Mouse (Mus musculus) kidney, embryonic 14.5 days (tissue): ENCODE data around the gene Spon2. TPM values are rescaled to one million over a fixed set of nuclear protein-coding genes. Genes with fewer than 3 reads are reported as not detected.

Experiments
- ATAC-seq: fragments of 200-750 bp; cut with Nextera tagmentation; 2 replicates; pipeline ENCODE4 v1.8.0; 2017; ENCODE audit warnings: moderate number of reproducible peaks, mild to moderate bottlenecking, moderate TSS enrichment, moderate library complexity; ENCODE audit not compliant: low FRiP score, low TSS enrichment
- H3K27ac ChIP-seq: fragments of 300-500 bp; sonication (generic); 2 replicates; pipeline ENCODE4 v1.5.1; 2014; ENCODE audit warnings: low read depth, mild to moderate bottlenecking, low read length, moderate library complexity, mixed read lengths
- H3K27me3 ChIP-seq: fragments of 300-500 bp; sonication (generic); 2 replicates; pipeline ENCODE4 v1.6.1; 2014; ENCODE audit warnings: mild to moderate bottlenecking, low read length; ENCODE audit not compliant: control insufficient read depth, insufficient read depth
- H3K36me3 ChIP-seq: fragments of 300-500 bp; sonication (generic); 2 replicates; pipeline ENCODE4 v1.6.1; 2014; ENCODE audit warnings: low read length, mixed read lengths; ENCODE audit not compliant: control insufficient read depth, insufficient read depth
- H3K4me1 ChIP-seq: fragments of 300-500 bp; sonication (generic); 2 replicates; pipeline ENCODE4 v1.6.1; 2014; ENCODE audit warnings: low read length, mixed read lengths; ENCODE audit not compliant: control insufficient read depth, insufficient read depth
- H3K4me2 ChIP-seq: fragments of 300-500 bp; sonication (generic); replicated peaks from 2 replicates; pipeline ENCODE4 v1.6.1; 2014; ENCODE audit warnings: low read depth, mild to moderate bottlenecking, low read length
- H3K4me3 ChIP-seq: fragments of 300-500 bp; sonication (generic); 2 replicates; pipeline ENCODE4 v1.5.1; 2014; ENCODE audit warnings: mild to moderate bottlenecking, low read length
- H3K9ac ChIP-seq: fragments of 300-500 bp; sonication (generic); 2 replicates; pipeline ENCODE4 v1.6.1; 2014; ENCODE audit warnings: low read depth, mild to moderate bottlenecking, low read length, moderate library complexity
- H3K9me3 ChIP-seq: fragments of 300-500 bp; sonication (generic); 2 replicates; pipeline ENCODE4 v1.6.1; 2016; ENCODE audit warnings: low read length; ENCODE audit not compliant: control insufficient read depth
- WGBS: fragments of 180-500 bp; shearing (Covaris S2); extraction: QIAGEN DNeasy Blood & Tissue Kit; methylation state at CpG from one replicate; pipeline ENCODE4 v1.1.7; 2014; 5-methylcytosine and 5-hydroxymethylcytosine counted together
- polyA plus RNA-seq: library from polyadenylated mRNA; unstranded; fragments of >200 nt; fragmentation: Nextera tagmentation; extraction: Ambion mirVana; gene quantifications from 2 replicates; pipeline ENCODE4 v1.2.1, GENCODE M21; 2014

Spon2 gene
- polyA plus RNA-seq, 1 experiment from 2014 or later: 3.9 TPM

DNA sequence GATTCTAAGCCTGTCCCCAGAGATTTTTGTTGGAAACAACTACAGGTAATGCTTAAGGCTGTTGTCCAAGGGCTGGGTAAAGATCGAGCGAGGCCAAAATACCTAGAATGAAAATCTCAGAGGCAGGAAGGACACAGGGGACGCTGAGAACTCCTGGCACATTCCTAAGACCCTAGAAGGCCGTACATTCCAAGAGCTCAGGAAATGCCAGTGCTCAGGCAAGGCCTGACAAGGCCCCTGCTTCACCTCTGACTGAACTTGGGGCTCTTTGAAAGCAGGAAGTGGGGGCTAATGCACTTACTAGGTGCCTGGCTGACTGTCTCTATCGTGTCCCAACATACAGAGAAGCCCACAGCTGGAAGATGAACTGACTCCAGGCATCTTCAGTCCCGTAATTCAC lies 4.1 kb upstream of the Spon2 start:
- ATAC-seq: no peak
- Histone ChIP-seq H3K27ac (no peak overlapping the region), H3K4me3 (no peak overlapping the region), H3K9me3 (no peaks in the 10 kb centered on the region), H3K4me2 (no peak overlapping the region), H3K9ac (no peak overlapping the region), H3K4me1 (peaks cover 12% of the 10 kb centered on the region; the same call in 1 of the 2 replicates), H3K27me3 (no peaks in the 10 kb centered on the region), H3K36me3 (no peaks in the 10 kb centered on the region)
- WGBS: 39% methylated on average over 6 of the region's 6 CpGs

DNA sequence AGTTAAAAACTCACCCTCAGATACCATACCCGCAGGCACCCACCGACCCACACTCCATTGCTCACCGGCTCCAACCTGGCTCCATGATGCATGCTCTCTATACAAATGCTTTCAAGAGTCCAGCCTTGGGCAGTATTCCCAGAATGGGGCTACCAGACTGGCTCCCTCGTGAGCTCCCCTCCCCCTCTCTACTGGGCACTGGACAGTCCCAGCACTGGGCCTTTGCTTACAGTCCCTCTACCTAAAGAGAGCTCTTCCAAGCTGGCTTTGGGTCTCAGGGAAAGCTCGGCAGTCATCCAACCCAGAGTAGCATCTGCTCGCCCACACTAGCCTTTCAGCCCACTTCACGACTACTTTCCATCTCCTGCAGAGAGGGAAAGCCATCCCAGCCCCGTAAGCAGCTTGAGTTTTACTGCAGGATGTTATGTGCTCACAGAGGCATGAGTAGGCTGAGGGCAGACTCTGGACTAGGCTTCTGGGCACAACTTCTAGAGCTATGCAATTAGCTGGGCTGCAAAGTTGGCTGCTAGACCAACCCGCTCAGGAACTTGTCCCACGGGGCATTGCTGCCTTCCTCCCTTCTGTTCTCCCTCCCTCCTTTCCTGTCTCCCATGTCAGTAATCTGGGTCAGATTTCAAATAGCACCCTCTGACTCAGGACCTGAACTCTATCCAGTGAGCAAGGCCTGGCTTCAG lies 2.2 kb upstream of the Spon2 start:
- Histone ChIP-seq H3K9ac (0 out of 2 replicates have a peak overlapping the region, but pooled peaks have one; percentile 12), H3K36me3 (no peaks in the 10 kb centered on the region), H3K4me1 (peaks cover 12% of the 10 kb centered on the region; the same call in 1 of the 2 replicates), H3K27me3 (no peaks in the 10 kb centered on the region), H3K4me2 (no peak overlapping the region), H3K4me3 (no peak overlapping the region), H3K9me3 (no peaks in the 10 kb centered on the region), H3K27ac (no peak overlapping the region)
- ATAC-seq: no peak
- WGBS: 54% methylated on average over 10 of the region's 10 CpGs

DNA sequence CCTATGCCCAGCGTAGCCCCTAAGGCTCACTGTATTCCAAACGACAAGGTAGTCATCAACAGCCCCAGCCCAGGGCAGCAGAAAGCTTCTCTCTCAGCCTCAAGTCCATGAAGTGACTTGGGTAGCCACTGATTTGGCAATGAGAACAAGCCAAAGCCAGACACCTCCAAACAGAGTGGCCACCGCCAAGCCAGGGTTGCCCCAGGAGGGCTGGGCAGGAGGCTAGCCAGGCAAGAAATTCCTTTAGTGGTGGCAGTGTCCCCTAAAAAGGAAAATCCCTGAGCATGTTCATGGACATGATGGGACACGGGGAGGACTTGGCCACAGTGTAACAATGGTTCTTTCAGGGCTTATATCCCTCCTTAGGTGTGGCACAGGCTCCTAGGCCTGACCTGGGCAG lies 1.6 kb upstream of the Spon2 start:
- H3K4me3 ChIP-seq: no peak overlapping the region
- no peak overlapping the region for H3K9ac ChIP-seq
- no peaks in the 10 kb centered on the region for H3K36me3 ChIP-seq
- H3K27ac ChIP-seq: no peak overlapping the region
- peaks cover 12% of the 10 kb centered on the region; the same call in 1 of the 2 replicates for H3K4me1 ChIP-seq
- no peak overlapping the region for H3K4me2 ChIP-seq
- H3K27me3 ChIP-seq: no peaks in the 10 kb centered on the region
- 92% methylated on average over 4 of the region's 4 CpGs for WGBS
- no peaks in the 10 kb centered on the region for H3K9me3 ChIP-seq
- no peak for ATAC-seq

DNA sequence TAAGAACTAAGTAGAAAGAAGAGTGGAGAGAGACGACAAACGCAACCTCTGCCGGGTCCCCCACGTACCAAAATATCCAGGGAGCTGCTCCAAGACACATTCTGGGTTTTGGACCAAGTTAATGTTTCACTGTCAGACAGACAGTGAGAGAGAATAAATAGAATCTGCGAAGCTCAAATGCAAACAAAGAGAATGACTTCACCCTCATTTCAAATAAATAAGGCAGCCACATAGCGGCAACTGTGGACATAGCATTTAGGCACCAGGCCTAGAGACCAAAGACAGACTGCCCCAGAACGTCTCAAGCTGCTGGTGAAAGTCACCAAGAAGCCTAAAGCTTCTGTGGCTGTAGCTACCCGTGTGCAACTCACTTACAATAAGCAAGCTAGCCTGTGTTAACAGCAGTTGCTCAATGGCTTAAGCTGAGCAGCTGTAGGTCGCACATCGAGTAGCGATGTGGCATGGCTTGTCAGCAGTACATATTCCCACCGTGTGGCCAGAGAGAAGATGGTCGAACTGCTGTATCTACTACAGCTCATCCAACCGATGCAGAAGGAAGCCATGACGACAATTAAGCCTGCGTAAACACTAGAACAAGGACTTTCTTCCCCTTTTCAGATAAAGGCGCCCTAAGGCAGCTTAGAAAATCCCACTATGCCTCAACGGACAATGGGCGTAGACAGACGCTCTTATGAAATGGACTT lies 643 bp upstream of the Spon2 start:
- H3K36me3 ChIP-seq: no peaks in the 10 kb centered on the region
- peak overlapping the region; percentile 3; the same call in 1 of the 2 replicates for H3K27ac ChIP-seq
- no peaks in the 10 kb centered on the region for H3K9me3 ChIP-seq
- no peak overlapping the region for H3K4me2 ChIP-seq
- H3K4me1 ChIP-seq: peaks cover 12% of the 10 kb centered on the region; the same call in 1 of the 2 replicates
- ATAC-seq: no peak
- H3K27me3 ChIP-seq: no peaks in the 10 kb centered on the region
- H3K9ac ChIP-seq: no peak overlapping the region
- H3K4me3 ChIP-seq: no peak overlapping the region
- 83% methylated on average over 20 of the region's 20 CpGs for WGBS

DNA sequence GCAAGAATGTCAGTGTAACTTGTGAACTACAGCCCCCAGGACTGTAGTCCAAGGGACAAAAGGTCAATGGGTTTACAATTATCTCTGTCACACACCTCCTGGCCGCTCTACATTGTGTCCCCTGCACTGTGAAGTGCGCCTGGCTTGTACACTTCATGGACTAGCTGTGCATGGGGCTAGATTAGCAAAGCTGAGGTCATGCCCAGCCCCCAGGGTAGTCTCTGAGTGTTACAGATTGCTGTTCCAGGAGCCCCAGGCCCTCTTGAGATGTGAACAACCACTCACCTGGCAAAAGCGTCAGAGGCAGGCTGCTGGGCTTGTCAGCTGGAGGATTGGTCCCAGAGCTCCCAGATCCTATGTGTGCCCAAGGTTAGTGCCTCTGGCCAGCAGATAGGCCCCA lies 592 bp downstream of the Spon2 start:
- Histone ChIP-seq H3K36me3 (no peaks in the 10 kb centered on the region), H3K27me3 (no peaks in the 10 kb centered on the region), H3K27ac (no peak overlapping the region), H3K4me1 (peaks cover 12% of the 10 kb centered on the region; the same call in 1 of the 2 replicates), H3K4me3 (no peak overlapping the region), H3K4me2 (no peak overlapping the region; the same call in 1 of the 2 replicates), H3K9me3 (no peaks in the 10 kb centered on the region), H3K9ac (0 out of 2 replicates have a peak overlapping the region, but pooled peaks have one; percentile 18)
- 38% methylated on average over 3 of the region's 3 CpGs for WGBS
- no peak for ATAC-seq

GRCm38 (mm10) chr5:33214723-33215122 lies 3.5 kb downstream of the Spon2 start:
- Histone ChIP-seq H3K4me3 (no peak overlapping the region), H3K4me1 (peaks cover 12% of the 10 kb centered on the region; the same call in 1 of the 2 replicates), H3K36me3 (no peaks in the 10 kb centered on the region), H3K9ac (no peak overlapping the region), H3K27me3 (no peaks in the 10 kb centered on the region), H3K9me3 (no peaks in the 10 kb centered on the region), H3K4me2 (no peak overlapping the region), H3K27ac (no peak overlapping the region)
- WGBS: 74% methylated on average over 4 of the region's 4 CpGs
- no peak for ATAC-seq

- no peak for ATAC-seq
- H3K27me3 ChIP-seq: no peaks in the 10 kb centered on the region
- H3K4me2 ChIP-seq: no peak overlapping the region
- H3K27ac ChIP-seq: no peak overlapping the region
- 86% methylated on average over 5 of the region's 5 CpGs for WGBS
- H3K4me1 ChIP-seq: no peaks in the 10 kb centered on the region
- no peaks in the 10 kb centered on the region for H3K36me3 ChIP-seq
- H3K4me3 ChIP-seq: no peak overlapping the region
- no peak overlapping the region for H3K9ac ChIP-seq
- no peaks in the 10 kb centered on the region for H3K9me3 ChIP-seq
Measured at GRCm38 (mm10) chr5:33211254-33211653, 7.0 kb downstream of the Spon2 start.

DNA sequence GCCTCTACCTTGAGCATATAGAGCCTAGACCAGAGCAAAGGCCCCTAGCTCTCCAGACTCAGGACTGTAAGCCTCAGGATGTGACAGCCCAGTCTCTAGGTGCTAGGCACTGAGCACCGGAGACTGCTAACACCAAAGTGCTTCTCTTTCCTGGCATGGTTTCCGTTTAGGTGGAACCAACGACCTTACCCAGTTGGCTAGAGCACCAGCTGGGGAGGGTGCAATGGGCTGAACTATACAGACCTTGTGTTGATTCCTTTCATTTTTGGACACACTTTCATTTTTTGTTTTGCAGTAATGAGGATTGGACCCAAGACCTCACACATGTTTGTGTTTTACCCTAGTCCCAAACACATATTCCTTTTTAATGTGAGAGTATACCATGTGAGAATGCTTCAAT lies 7.7 kb downstream of the Spon2 start:
- Histone ChIP-seq H3K4me1 (no peaks in the 10 kb centered on the region), H3K4me3 (no peak overlapping the region), H3K27ac (no peak overlapping the region), H3K9me3 (no peaks in the 10 kb centered on the region), H3K27me3 (no peaks in the 10 kb centered on the region), H3K9ac (no peak overlapping the region), H3K36me3 (no peaks in the 10 kb centered on the region), H3K4me2 (no peak overlapping the region)
- ATAC-seq: no peak
- WGBS: 87% methylated on average over 3 of the region's 3 CpGs
